Mouse (Mus musculus) frontal cortex, adult (tissue): ENCODE measurements around the gene Siva1.

Source experiments
- ATAC-seq: cut with Nextera tagmentation; 2 replicates; pipeline ENCODE4 v1.9.2; 2017; ENCODE audit warnings: mild to moderate bottlenecking, moderate library complexity, mixed read lengths; ENCODE audit not compliant: low TSS enrichment

Siva1 gene

GRCm38 (mm10) chr12:112623742-112624141, 20.7 kb upstream of the Siva1 start:
- ATAC-seq, result peak; percentile 35

GRCm38 (mm10) chr12:112625700-112626099, 18.8 kb upstream of the Siva1 start:
- ATAC-seq, result no peak

GRCm38 (mm10) chr12:112626455-112626854, 18.0 kb upstream of the Siva1 start:
- ATAC-seq, result no peak

GRCm38 (mm10) chr12:112627097-112627881, 17.2 kb upstream of the Siva1 start:
- ATAC-seq, result no peak

DNA sequence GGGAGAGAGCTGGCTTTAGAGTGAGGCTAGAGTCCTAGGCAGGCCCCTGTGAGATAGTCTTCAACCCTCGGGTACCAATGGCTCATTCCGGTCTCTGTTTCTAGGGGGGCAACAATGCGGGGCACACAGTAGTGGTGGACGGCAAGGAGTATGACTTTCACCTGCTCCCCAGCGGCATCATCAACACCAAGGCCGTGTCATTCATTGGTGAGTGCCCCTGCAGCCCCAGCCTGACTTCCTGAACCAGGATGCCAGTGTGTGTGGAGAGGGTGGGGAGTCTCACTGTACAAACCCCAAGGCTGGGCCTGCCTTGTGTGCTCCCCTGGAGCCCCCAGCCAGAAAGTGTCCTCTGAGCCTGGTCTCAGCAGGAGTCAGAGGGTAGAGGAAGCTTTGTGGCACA, 16.3 kb upstream of the Siva1 start:
- no peak for ATAC-seq

DNA sequence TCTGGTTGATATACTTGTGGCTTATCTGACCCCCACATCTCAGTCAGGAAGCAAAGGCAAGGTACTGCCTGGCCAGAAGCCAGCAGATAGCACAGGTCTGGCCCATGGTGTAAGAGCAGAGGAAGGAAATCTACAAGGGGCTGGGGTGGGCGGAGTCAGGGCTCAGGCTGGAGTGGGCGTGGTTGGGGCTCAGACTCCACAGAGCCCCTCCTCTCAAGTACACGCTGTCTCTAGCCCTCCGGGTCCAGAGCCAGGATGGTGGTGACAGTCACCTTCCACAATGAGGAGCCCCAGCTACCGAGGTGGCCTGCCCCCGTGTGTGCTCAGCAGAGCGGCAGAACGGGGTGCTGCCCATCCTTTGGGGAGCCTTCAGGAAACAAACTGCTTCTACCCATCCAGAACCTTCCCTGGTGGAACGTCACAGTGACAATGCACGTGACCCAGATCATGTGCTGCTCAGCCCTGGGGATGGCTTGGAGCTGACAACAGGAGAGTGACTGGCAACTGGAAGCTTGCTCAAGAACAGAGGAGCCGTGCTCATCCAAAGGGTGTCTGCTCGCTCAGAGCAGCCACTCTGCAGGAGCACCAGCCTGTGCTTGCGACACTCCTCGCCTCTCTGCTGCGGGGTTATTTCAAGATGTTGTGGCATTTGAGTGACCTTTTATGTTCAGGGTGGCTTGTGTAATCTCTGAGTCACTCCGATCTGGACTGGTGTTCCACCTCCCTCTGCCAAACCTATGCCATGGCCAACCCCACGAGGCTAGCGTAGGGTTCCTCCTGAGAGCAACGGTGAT, 15.4 kb upstream of the Siva1 start:
- ATAC-seq, result peak; percentile 66

GRCm38 (mm10) chr12:112630029-112630428, 14.4 kb upstream of the Siva1 start:
- no peak for ATAC-seq

- no peak for ATAC-seq
Measured at GRCm38 (mm10) chr12:112630796-112631195, 13.7 kb upstream of the Siva1 start.

DNA sequence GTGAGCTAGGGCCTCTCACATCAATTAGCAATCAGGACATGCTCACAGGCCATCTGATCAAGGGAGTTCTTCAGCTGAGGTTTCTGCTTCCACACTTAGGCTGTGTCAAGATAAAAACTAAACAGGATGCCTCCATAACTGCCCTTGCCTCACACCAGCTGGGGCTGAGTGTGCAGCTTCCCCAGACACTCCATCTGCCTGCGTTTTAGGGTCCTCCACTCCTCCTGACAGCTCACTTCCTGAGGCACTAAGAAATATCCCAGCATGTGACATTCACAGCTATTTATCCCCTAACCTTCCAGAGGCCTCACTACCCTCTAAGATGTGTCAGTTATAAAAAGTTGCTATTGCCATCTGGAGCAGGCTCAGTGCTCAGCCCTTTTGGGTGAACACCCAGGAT, 13.0 kb upstream of the Siva1 start:
- no peak for ATAC-seq

DNA sequence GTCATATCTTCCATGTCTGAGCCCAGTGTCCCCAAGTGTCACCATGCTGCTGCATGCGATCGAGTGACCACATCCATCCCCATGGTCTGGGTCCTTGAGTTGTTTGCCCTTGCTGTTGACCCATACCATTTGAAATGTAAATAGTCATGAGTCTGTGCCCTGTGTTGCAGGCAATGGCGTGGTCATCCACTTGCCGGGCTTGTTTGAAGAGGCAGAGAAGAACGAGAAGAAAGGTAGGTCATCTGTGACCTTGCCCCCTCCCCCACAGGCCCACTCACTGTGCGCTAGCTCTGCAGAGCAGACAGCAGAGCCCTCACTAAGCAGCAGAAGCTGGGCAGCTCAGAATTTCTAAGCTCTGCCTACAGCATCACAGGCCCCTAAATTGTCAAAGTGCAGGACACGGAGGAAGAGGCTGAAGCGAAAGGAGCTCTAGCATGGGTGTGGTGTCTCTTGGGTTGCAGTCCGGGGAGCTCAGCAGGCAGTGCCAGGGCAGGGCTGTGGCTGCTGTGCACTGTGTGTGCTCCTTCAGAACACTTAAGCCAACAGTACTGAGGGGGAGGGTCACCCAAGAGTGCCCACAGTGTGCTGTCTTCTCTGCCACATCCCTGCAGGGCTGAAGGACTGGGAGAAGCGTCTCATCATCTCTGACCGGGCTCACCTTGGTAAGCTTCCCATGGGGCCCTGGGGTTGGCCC, 12.2 kb upstream of the Siva1 start:
- ATAC-seq, result no peak

- ATAC-seq, result no peak
Measured at GRCm38 (mm10) chr12:112632907-112633306, 11.6 kb upstream of the Siva1 start.

GRCm38 (mm10) chr12:112633686-112634085, 10.8 kb upstream of the Siva1 start:
- no peak for ATAC-seq

GRCm38 (mm10) chr12:112639526-112639925, 5.0 kb upstream of the Siva1 start:
- no peak for ATAC-seq

GRCm38 (mm10) chr12:112643126-112643525, 1.4 kb upstream of the Siva1 start:
- ATAC-seq, result no peak

DNA sequence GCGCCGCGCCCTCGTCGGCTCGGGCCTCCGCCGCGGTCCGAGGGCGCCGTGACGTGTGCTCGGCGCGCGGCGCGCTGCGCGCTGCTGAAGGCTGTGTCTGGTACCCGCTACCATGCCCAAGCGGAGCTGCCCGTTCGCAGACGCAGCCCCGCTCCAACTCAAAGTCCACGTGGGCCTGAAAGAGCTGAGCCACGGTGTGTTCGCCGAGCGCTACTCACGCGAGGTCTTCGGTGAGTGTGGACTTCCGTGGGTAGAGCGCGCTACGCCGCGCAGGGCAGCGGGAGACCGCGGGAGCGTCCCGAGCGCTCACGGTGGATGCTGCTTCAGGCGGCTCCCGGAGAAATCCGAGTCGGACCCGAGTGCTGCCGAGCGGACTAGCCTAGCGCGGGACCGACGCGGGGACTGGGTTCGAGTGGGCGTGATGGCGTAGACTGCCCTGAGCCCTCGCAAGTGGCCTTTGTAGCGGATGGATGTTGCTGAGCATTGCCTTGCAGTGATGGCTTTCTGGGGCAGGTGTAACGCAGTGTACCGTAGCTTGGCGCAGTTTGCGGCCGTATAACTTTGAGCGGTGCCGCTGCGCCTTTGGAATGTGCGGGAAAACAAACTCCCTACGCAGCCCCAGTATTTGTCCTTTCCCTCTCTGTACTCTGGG, 502 bp downstream of the Siva1 start:
- peak; percentile 48 for ATAC-seq

DNA sequence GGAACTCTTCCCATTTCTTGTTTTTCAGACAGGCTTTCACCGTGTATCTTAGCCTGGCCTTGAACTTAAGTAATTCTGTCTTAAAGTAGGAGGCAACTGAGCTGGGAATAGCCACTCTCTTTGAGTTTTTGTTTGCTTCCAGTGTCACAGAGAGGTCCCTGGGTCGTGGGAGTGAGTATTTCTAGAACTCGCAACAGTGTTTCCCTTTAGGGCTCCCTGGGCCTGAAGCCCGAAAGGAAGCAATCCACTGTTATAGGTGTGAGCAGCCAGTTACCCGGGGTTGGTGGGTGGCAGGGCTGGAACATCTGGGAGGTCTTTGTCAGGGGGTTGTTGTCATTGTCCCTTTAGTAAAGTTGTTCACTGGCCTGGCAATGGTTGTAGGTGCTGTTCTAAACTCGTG, 1.7 kb downstream of the Siva1 start:
- no peak for ATAC-seq

- ATAC-seq, result no peak
Measured at GRCm38 (mm10) chr12:112648081-112648480, 3.6 kb downstream of the Siva1 start.

GRCm38 (mm10) chr12:112651778-112652439, 7.4 kb downstream of the Siva1 start:
- ATAC-seq, result no peak

DNA sequence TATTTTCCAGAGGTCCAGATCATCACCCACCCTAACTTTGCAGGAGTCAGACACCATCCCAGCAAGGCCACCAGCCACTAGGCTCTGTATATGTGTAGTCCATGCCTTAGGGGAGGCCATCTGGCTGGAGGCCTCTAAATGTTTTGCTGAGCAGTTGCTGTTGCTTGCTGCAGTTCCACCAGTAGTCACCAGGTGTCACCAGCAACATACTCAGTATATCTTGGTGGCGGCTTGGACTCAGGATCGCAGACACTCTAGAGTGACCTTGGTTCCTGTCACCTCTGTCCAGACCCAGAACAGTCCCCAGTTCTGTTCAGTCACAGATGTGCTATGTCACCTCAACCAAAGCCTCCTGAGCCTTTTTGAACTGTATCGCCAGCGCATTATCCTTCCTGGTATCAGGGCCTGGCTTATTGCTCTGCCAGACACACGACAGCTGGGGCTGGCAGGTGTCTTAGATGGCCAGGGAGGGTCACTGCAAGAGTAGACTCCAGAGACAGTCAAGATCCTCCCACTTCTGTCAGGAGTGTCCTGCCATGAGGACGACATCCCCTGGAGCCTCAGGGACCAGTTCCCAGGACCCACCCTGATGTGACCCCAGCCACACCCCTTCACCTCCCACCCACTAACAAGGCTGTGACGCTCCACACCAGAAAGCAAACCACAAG, 8.8 kb downstream of the Siva1 start:
- peak; percentile 71 for ATAC-seq

GRCm38 (mm10) chr12:112654076-112654475, 9.6 kb downstream of the Siva1 start:
- ATAC-seq, result no peak

- peak; percentile 12; the same call in 1 of the 2 replicates for ATAC-seq
Measured at GRCm38 (mm10) chr12:112658619-112659018, 14.1 kb downstream of the Siva1 start.
